Mouse (Mus musculus) midbrain, embryonic 16.5 days (tissue): Measurements from ENCODE around the gene Hoxd8. TPM values are rescaled to one million over a fixed set of nuclear protein-coding genes. Genes with fewer than 3 reads are reported as not detected.

Experiments
- ATAC-seq: fragments of 200-750 bp; cut with Nextera tagmentation; 2 replicates; pipeline ENCODE4 v1.8.0; 2017; ENCODE audit warnings: moderate TSS enrichment
- H3K27ac ChIP-seq: fragments of 300-500 bp; sonication (generic); 2 replicates; pipeline ENCODE4 v1.5.1; 2014; ENCODE audit warnings: mild to moderate bottlenecking, low read length, mixed read lengths
- H3K27me3 ChIP-seq: fragments of 300-500 bp; sonication (generic); 2 replicates; pipeline ENCODE4 v1.6.1; 2014; ENCODE audit warnings: low read depth, low read length, mixed read lengths; ENCODE audit not compliant: control insufficient read depth, insufficient read depth
- H3K36me3 ChIP-seq: fragments of 300-500 bp; sonication (generic); 2 replicates; pipeline ENCODE4 v1.6.1; 2014; ENCODE audit warnings: mild to moderate bottlenecking, low read length, moderate library complexity, mixed read lengths; ENCODE audit not compliant: control insufficient read depth, insufficient read depth
- H3K4me1 ChIP-seq: fragments of 300-500 bp; sonication (generic); 2 replicates; pipeline ENCODE4 v1.6.1; 2014; ENCODE audit warnings: mild to moderate bottlenecking, low read length, mixed read lengths; ENCODE audit not compliant: control insufficient read depth, insufficient read depth
- H3K4me2 ChIP-seq: fragments of 300-500 bp; sonication (generic); 2 replicates; pipeline ENCODE4 v1.6.1; 2014; ENCODE audit warnings: mild to moderate bottlenecking, low read length, mixed read lengths
- H3K4me3 ChIP-seq: fragments of 300-500 bp; sonication (generic); 2 replicates; pipeline ENCODE4 v1.5.1; 2014; ENCODE audit warnings: low read depth, mild to moderate bottlenecking, low read length, moderate library complexity, mixed read lengths
- H3K9ac ChIP-seq: fragments of 300-500 bp; sonication (generic); 2 replicates; pipeline ENCODE4 v1.6.1; 2014; ENCODE audit warnings: low read depth, low read length, mixed read lengths
- H3K9me3 ChIP-seq: fragments of 300-500 bp; sonication (generic); replicated peaks from 2 replicates; pipeline ENCODE4 v1.6.1; 2014; ENCODE audit warnings: mild to moderate bottlenecking, low read length, mixed read lengths; ENCODE audit not compliant: control insufficient read depth, poor library complexity, severe bottlenecking
- whole genome bisulfite sequencing: fragments of 180-500 bp; shearing (Covaris S2); extraction: QIAGEN DNeasy Blood & Tissue Kit; methylation state at CpG from one replicate; pipeline ENCODE4 v1.1.7; 2014; 5-methylcytosine and 5-hydroxymethylcytosine counted together
- polyA plus RNA-seq: library from polyadenylated mRNA; unstranded; fragments of >200 nt; fragmentation: Nextera tagmentation; extraction: Ambion mirVana; gene quantifications from 2 replicates; pipeline ENCODE4 v1.2.1, GENCODE M21; 2015

Hoxd8 gene
- polyA plus RNA-seq, 1 experiment from 2014 or later: not detected

DNA sequence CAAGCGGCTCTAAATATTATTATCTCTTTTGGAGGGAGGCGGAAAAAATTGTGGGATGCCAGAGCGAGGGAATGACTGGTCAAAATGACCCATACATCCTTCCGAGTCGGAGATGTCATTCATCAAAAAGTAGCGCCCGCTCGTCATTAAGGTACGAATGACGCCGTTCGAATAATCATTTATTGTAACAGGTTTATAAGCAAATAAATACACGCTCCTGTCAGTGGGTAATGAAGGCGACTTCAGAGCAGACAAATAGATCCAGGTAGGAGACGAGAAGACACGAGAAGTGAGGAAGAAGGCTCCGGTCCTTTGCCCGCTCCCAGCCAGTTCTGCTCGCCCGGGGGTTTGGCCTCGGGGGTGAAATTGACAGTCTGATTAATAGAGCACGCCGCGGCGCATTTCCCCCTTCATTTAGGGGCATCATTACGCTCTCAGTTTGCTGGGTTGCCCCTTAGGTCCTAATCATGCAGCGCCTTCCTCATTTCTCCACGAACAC lies 44.9 kb upstream of the Hoxd8 start, which contains the start of gene Evx2:
Evx2 (minus strand) TSS at position 51 of the 499 bp plus-strand sequence.
- Histone ChIP-seq H3K4me3 (peak within 1 kb of the TSS; percentile 15; the same call in 1 of the 2 replicates), H3K27me3 (peaks cover 55% of the 10 kb centered on the region), H3K4me1 (peaks cover 8% of the 10 kb centered on the region), H3K36me3 (no peaks in the 10 kb centered on the region), H3K4me2 (no peak within 1 kb of the TSS), H3K27ac (0 out of 2 replicates have a peak within 1 kb of the TSS, but pooled peaks have one; percentile 15), H3K9me3 (no peaks in the 10 kb centered on the region), H3K9ac (no peak within 1 kb of the TSS)
- no peak for ATAC-seq
- WGBS: 2% methylated on average over 28 of the region's 28 CpGs

- Histone ChIP-seq H3K4me3 (no peak overlapping the region), H3K4me2 (no peak overlapping the region), H3K4me1 (peaks cover 6% of the 10 kb centered on the region), H3K9ac (no peak overlapping the region), H3K36me3 (no peaks in the 10 kb centered on the region), H3K27me3 (peaks cover 54% of the 10 kb centered on the region), H3K9me3 (no peaks in the 10 kb centered on the region), H3K27ac (no peak overlapping the region)
- ATAC-seq: peak; percentile 52; the same call in 1 of the 2 replicates
- 3% methylated on average over 30 of the region's 30 CpGs for WGBS
Observed at GRCm38 (mm10) chr2:74660421-74661375, 43.7 kb upstream of the Hoxd8 start.

GRCm38 (mm10) chr2:74661685-74662084 lies 42.7 kb upstream of the Hoxd8 start:
- Histone ChIP-seq H3K4me3 (peak overlapping the region; percentile 17; the same call in 1 of the 2 replicates), H3K9ac (no peak overlapping the region), H3K4me2 (peak overlapping the region; percentile 53), H3K27me3 (peaks cover 59% of the 10 kb centered on the region), H3K27ac (no peak overlapping the region), H3K9me3 (no peaks in the 10 kb centered on the region), H3K4me1 (peaks cover 2% of the 10 kb centered on the region; the same call in 1 of the 2 replicates), H3K36me3 (no peaks in the 10 kb centered on the region)
- ATAC-seq: peak; percentile 75; the same call in 1 of the 2 replicates
- under 1% methylated on average over 14 of the region's 14 CpGs for WGBS

DNA sequence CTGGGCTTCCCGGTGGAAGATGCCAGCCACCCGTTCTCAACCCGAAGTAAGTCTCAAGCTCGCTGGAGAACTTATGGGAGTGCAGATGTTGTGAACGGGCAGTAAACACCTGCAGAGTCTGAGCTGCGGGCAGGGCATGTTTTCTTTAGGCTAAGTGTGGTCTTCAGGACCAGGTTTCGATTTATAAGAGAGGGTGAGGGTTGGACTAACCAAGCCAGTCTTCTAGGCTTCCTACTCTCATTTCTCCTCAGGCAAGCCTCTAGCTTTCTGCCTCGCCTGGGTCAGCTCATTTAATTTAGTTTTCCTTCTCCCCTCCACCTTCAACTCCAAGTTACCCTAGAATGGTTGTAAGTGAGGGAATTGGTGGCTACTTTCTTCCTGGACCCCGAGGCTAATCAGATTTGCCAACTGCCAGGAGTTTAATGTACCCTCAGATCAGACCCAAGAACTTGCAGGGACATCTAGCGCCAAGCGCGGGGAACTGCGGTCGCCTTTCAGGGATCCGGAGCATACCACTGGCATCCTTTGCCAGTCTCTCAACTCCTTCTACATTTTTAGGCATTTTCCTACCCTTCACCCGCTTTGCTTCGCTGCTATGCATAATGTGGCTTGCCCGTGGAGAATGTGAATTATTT lies 41.0 kb upstream of the Hoxd8 start:
- Histone ChIP-seq H3K4me3 (no peak overlapping the region), H3K9me3 (no peaks in the 10 kb centered on the region), H3K9ac (no peak overlapping the region), H3K4me2 (no peak overlapping the region), H3K27ac (no peak overlapping the region), H3K27me3 (peaks cover 70% of the 10 kb centered on the region), H3K4me1 (peaks cover 5% of the 10 kb centered on the region; the same call in 1 of the 2 replicates), H3K36me3 (no peaks in the 10 kb centered on the region)
- 0 out of 2 replicates have a peak, but pooled peaks have one; percentile 56 for ATAC-seq
- 6% methylated on average over 18 of the region's 18 CpGs for WGBS

- no peaks in the 10 kb centered on the region for H3K36me3 ChIP-seq
- H3K27me3 ChIP-seq: peaks cover 86% of the 10 kb centered on the region
- no peak overlapping the region for H3K27ac ChIP-seq
- no peak overlapping the region for H3K4me2 ChIP-seq
- H3K4me3 ChIP-seq: no peak overlapping the region
- WGBS: 3% methylated on average over 7 of the region's 7 CpGs
- ATAC-seq: no peak
- peaks cover 6% of the 10 kb centered on the region; the same call in 1 of the 2 replicates for H3K4me1 ChIP-seq
- no peaks in the 10 kb centered on the region for H3K9me3 ChIP-seq
- no peak overlapping the region for H3K9ac ChIP-seq
Observed at GRCm38 (mm10) chr2:74666411-74666810, 38.0 kb upstream of the Hoxd8 start.

- no peak for ATAC-seq
- no peaks in the 10 kb centered on the region for H3K36me3 ChIP-seq
- 2% methylated on average over 36 of the region's 36 CpGs for WGBS
Observed at GRCm38 (mm10) chr2:74667191-74667841, 37.1 kb upstream of the Hoxd8 start.

GRCm38 (mm10) chr2:74667842-74668357 lies 36.5 kb upstream of the Hoxd8 start, which contains the start of gene Hoxd13:
Gene Hoxd13, plus strand, starts transcription at chr2:74668310.
- Histone ChIP-seq H3K27ac (no peak within 1 kb of the TSS), H3K27me3 (peaks cover 85% of the 10 kb centered on the region), H3K9me3 (no peaks in the 10 kb centered on the region), H3K4me3 (peak within 1 kb of the TSS; percentile 8), H3K4me2 (peak within 1 kb of the TSS; percentile 45), H3K4me1 (peaks cover 6% of the 10 kb centered on the region), H3K36me3 (no peaks in the 10 kb centered on the region), H3K9ac (no peak within 1 kb of the TSS)
- ATAC-seq: no peak
- under 1% methylated on average over 22 of the region's 51 CpGs for WGBS

More at GRCm38 (mm10) chr2:74667191-74667841, 37.1 kb upstream of the Hoxd8 start:
- Histone ChIP-seq H3K4me2 (no peak overlapping the region), H3K4me1 (peaks cover 4% of the 10 kb centered on the region; the same call in 1 of the 2 replicates), H3K27me3 (peaks cover 85% of the 10 kb centered on the region), H3K9me3 (no peaks in the 10 kb centered on the region), H3K9ac (no peak overlapping the region), H3K27ac (no peak overlapping the region), H3K4me3 (no peak overlapping the region)
